Mouse (Mus musculus) bone marrow macrophage, adult 2 months (primary cell): ENCODE data around the gene Chek2.

ENCODE experiments used
- CTCF ChIP-seq: IDR thresholded peaks from 2 replicates; pipeline ENCODE4 v1.5.1; 2012; ENCODE audit warnings: low read depth, mild to moderate bottlenecking, low read length, moderate library complexity
- POLR2A ChIP-seq: IDR thresholded peaks from 2 replicates; pipeline ENCODE4 v1.6.1; 2012; ENCODE audit warnings: mild to moderate bottlenecking, low read depth, low read length, borderline replicate concordance

DNA sequence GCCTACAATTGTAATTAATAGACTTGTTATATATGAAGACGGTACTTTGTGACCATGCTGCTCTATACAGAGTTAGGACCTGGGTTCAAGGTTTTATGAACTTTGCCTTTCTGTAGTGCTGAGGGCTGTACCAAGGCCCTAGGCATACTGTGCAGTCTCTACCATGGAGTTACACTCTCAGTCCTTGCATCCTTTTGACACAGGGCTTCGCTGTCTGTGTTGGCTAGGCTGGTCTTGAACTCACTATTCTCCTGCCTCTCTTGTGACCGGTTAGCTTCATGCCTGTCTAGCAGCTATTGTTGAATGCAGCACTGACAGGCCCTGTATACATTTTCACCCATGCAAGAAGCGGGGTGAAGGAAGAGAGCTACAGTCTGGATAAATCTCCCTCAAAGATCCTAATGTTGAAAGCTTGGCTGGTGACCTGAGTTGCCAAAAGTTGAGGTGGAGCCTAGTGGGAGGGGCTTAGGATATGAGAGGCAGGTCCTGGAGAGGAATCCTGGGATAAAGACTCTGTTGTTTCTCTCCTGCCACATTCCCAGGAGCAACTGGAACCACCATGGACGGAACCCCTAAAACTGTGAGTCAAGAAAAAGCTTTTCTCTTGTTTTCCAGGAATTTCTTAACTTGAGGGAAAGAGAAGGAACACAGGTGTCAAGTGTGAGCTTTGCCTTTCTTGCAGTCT lies 8.6 kb upstream of the Chek2 start:
- no peak for TF ChIP-seq CTCF
- no peak for TF ChIP-seq POLR2A
